Mouse (Mus musculus) skeletal muscle tissue, adult 2 months (tissue): Measurements from ENCODE around the gene Rbm19.

Experiments
- DNase-seq: peaks from one replicate; pipeline ENCODE4 v3.0.0-alpha.2; 2012; ENCODE audit warnings: low read depth, low spot score

Gene Rbm19

DNA sequence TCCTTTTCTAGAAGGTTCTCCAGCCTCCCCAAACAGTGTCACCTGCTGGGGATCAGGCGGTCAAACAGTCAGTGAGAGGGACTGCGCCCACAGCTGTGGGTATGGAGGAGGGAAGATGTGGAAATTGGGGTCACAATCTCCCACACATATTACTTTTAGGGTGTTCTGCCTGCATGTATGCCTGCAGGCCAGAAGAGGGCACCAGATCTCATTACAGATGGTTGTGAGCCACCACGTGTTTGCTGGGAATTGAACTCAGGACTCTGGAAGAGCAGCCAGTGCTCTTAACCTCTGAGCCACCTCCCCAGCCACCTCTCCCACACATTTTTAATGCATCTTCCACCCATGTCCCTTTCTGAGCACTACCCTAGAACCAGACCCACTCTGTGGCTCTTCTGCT is 88.1 kb downstream of the Rbm19 start:
- DNase-seq, result no peak

DNA sequence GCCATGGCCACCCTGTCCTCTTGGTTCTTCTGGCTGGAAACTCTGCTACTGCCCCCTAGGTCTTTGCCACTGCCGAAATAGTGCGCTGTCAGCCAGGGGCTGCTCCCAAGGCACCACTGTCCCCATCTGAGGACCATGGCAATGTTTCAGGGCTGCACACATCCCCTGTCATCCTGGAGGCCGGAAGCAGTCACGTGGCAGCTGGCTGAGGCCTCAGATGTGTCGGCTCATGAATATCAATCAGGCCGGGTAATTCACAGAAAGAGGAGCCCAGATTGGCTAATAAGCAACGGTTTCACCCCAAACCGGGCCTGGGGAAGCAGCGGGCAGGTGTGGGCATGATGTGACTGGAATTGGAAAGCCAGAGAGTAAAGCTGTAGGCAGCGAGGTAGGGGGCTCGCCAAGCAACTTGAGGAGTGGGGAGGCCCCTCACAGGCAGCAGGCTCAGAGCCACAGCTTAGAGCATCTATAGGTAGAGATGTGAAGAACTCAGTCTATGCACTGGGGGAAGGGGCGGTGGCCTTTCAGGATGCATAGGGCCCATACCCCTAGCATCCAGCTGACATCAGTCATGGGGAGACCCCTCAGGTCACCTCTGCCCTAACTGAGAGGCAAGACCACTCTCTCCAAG is 90.2 kb downstream of the Rbm19 start:
- DNase-seq, result no peak

DNA sequence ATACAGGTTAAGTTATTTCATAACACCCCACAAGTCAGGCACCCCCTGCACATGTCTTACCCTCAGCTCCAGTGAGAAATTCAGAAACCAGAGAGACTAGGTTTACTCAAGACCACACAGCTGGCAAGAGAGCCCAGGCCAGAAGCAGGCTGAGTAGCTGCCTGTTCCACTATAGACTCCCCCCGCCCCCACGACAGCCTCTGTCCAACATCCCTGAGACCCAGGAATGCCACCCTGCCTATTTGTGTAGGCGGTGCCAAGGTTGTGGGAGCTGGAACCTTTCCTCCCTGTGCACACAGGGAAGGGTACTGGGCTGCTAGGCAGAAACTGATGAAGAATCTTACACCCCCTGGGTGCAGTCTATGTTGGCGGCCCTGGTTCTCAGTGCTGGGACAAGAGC is 91.2 kb downstream of the Rbm19 start:
- DNase-seq, result no peak

DNA sequence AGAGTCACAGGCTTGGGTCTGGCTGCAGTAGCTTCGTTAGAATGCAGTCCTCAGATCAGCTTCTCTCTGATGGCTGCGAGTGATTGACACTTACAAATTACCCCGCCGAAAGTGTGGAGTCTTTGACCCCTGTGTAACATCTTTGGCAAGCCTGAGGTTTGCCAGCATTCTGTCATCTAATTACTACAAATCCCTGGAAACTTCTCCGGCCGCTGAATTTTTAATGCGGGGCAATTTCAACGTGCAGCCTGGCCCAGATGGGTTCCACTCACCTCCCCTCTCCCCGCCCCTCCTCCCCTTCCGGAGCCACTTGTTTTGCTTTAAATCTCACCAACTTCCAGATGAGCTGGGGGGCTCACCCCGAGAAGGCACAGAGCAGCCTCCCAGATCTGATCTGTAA is 94.4 kb downstream of the Rbm19 start:
- DNase-seq, result no peak

DNA sequence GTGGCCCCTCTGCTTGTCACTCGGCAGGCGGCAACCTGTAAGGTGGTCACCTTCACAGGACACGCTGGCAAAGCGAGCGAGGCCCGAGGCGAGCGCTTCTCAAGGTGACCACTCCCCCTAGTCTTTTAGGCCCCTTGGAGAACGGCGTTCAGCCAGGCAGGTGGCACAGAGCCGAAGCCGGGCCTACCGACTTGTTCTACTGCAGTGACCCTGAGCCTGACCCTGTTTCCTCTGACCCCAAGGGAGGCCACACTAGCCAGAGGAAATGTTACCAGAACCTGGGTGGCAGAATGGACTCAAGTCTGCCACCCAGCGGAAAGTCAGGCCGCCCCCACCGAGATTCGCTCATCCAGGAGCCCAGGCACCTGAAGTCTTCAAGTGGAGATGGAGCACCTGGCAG is 94.9 kb downstream of the Rbm19 start:
- peak; percentile 21 for DNase-seq

DNA sequence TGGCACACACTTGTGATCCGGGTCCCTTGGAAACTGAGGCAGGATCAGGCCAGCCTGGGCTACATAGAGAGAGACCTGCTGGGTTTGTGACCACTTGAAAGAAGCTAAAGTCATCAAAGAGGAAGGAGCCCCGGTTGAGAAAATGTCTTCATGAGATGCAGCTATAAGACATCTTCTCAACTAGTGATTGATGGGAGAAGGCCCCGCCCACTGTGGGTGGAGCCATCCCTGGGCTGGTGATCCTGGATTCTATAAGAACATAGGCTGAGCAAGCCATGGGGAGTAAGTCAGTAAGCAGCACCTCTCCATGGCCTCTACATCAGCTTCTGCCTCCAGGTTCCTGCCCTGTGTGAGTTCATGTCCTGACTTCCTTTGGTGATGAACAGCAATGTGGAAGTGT is 98.2 kb downstream of the Rbm19 start:
- no peak for DNase-seq

DNA sequence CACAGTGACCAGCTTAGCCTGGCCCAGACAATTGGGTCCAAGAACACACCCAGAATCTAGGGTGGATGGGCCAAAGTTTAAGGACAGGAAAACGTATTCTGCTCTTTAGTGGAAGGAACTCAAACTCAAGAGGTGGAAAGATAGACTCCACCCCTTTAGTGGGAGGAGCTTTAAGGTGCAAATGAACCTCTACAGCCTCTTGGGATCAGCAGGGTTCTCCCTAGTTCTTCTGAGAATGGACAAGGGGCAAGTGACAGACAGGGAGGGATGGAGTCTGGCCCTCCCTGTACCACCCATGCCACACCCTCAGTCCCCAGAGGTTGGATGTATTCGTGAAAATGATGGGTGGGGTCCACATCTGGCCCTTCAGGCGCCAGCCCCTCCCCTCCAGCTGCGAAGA is 105.0 kb downstream of the Rbm19 start:
- DNase-seq, result no peak

DNA sequence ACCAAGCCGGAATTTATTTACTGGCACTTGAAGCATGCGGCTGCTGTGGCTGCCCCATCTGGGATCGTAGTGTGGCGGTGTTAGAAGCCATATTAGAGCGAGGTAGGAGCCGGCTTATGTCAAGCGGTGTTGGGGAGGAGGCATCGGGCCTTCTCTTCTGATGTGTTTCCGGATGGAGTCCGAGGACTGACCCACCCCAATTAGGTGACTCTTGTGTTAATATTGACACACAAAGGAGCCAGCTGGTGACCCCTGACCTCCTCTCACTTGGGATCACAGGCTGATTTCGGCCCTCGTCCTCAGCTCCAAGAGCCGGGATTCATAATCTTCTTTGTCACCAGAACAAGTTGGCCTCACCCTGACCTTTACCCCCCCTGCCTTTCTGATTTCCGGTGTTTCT is 109.1 kb downstream of the Rbm19 start:
- no peak for DNase-seq

DNA sequence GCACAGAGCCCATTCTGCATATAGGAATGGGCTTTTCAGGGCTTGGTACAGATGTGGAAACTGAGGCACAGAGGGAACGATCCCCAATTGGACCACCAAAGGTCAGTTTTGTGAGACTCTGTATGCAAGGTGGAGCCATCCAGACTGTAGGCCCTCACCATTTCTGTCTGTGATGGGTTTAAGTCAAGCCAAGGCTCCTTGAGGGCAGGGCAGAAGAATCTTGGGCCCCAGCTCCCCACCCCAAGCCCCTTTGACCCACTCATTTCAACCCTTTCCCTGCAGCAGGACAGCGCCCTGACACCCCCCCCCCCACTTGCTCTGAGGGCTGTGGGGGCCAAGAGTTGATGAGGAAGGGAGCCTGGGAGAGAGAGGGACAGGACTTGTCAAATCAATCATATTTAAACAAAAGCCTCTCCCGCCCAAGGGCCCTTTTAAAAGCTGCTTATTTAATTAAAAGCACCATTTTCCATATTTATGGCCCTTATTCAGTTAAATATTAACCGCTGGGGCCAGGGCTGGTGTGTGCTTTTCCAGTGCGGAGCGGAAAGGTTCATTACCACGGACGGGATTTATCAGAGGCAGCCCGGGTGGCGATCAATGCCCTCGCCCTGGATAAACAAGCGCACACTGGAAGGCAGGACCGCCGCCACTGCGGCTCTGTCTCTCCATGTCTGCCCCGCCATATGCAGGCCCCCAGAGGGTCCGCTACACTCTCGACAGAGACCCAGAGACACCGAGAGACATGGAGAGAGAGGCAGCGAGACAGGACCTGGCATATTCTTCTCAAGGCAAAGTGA is 112.5 kb downstream of the Rbm19 start:
- DNase-seq, result no peak

DNA sequence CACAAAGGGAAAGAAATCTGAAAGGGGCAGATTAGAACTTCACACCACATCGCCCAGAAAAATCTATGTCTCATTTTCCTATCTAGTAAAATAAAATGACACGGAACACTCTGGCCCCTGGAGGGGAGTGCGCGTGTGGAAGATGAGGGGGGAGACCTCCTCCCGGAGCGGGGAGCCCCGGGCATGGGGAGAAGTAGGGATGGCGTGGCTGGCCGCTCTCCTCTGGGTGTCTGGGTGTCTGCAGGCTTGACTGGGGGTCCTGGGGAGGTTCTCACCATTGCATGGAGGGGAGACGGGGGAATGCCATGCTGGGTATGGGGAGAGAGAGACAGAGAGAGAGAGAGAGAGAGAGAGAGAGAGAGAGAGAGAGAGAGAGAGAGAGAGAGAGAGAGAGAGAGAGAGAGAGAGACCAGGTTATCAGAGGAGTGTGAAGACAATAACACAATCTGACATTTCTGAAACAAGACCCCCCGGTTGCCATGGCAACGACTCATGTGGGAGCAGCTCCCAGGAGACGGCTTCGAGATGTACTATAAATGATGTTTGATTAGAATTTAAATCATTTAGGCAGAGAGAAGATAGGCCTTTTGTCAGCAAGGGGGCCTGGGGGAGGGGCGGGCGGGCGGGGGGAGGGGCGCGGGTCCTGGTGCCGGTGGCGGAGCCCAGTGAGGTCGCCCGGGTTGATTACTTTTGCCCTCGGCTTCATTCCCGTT is 115.3 kb downstream of the Rbm19 start:
- DNase-seq, result no peak

DNA sequence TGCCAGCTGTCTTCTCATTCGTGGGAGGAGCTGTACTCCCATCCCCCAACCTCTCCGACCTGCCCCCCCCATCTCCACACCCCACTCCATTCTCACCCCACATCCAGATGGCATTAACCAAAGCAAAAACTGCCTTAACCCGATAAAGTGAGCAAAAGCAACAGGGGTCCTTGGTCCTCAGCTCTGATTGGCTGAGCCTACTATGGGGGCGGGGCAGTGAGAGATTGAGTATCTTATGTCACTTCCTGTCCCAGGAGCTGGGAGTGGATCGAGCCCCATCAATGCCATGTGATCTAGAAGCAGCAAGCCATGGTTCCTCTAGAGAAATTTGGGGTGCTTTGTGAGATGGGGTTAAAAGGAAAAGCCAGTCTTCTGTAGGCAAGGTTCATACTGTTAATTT is 118.9 kb downstream of the Rbm19 start:
- DNase-seq, result no peak

DNA sequence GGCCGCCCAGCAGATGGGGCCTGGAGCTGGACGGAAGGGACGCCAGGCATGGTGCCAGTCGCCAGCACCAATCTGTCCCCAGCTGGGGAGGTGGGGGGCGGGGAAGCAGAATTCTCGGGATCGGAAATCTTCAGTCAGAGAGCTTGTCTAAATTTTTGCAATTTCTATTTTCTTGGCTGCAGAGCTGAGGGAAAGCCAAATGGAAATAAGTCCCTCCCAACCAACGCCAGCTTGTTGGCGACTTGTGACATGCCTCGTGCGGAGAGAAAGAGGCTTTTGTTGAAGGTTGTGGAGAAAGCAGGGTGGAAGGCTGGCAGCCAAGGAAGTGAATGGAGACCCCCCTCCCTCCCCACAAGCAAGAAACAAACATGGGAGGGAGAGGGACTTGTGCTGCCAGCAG is 119.3 kb downstream of the Rbm19 start:
- no peak for DNase-seq

DNA sequence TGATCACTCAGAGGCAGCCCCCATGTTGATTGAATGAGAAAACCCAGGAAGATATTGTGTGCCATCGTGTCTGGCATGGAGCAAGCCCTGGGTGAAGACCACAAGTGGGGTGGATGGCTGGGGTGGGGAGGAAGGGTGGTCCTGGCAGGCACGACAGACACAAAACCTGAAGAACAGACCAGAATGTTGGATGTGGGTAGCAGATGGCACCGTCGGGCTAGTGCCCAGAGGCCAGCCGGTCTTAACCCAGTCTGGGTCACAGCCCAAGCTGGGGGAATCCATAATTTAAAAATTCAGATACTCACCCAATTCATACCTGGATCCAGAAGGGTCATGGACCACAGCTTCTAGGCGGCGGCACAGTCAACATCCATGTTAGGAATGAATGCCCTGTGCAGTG is 123.8 kb downstream of the Rbm19 start:
- no peak for DNase-seq

DNA sequence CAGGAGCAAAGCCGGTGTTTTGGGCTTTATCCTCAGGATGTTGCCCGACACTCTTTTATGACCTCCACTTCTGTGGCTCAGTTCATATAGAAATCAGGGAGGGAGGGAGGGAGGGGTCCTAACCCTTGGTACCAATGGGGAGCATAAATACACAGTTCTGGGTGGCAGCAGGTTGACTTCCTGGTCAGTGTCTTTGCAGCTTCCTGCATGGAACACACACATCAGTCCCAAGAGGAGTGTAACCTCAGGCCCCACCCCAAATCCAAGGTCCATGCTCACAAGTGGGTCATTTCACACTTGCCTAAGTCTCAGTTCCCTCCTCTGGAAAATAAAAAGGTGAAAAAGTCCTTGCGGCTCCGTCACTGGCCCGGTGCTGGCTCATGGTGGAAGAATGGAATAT is 129.1 kb downstream of the Rbm19 start:
- DNase-seq, result no peak
